Mouse (Mus musculus): ENCODE data around the gene Olfr525. TPM values are rescaled to one million over a fixed set of nuclear protein-coding genes. Genes with fewer than 3 reads are reported as not detected.

Gene Olfr525
- under 1 TPM; 0.09 to 0.28 TPM for polyA plus RNA-seq (2017; shearing (Covaris generic))

GRCm38 (mm10) chr7:140320558-140320957 is at the start of gene Olfr525:
Gene Olfr525 (plus strand): TSS chr7:140320858.
- ATAC-seq: no peak

GRCm38 (mm10) chr7:140295746-140296145 is 24.9 kb upstream of the Olfr525 start:
- no peak for ATAC-seq

- ATAC-seq: no peak
Measured at GRCm38 (mm10) chr7:140296876-140297275, 23.8 kb upstream of the Olfr525 start.

GRCm38 (mm10) chr7:140299416-140299815 is 21.2 kb upstream of the Olfr525 start:
- ATAC-seq: no peak

GRCm38 (mm10) chr7:140319861-140320385 is 735 bp upstream of the Olfr525 start:
- no peak for ATAC-seq

GRCm38 (mm10) chr7:140321135-140321534 is 477 bp downstream of the Olfr525 start:
- peak; percentile 94 for ATAC-seq

- ATAC-seq: no peak
Measured at GRCm38 (mm10) chr7:140329766-140330304, 9.2 kb downstream of the Olfr525 start.

GRCm38 (mm10) chr7:140333717-140334116 is 13.1 kb downstream of the Olfr525 start, which contains the start of gene Olfr527:
Gene Olfr527 (plus strand): TSS chr7:140334017.
- no peak for ATAC-seq

- ATAC-seq: no peak
Measured at GRCm38 (mm10) chr7:140361571-140361970, 40.9 kb downstream of the Olfr525 start, which contains the start of gene Olfr60. Gene Olfr60 (minus strand): TSS chr7:140361671.

GRCm38 (mm10) chr7:140374300-140374699 is 53.6 kb downstream of the Olfr525 start:
- peak; percentile 84 for ATAC-seq

GRCm38 (mm10) chr7:140376231-140376630 is 55.6 kb downstream of the Olfr525 start, which contains the start of gene Olfr530:
Gene Olfr530 (minus strand): TSS chr7:140376331.
- ATAC-seq: no peak

GRCm38 (mm10) chr7:140376911-140377310 is 56.3 kb downstream of the Olfr525 start:
- ATAC-seq: peak; percentile 60

Other genes starting within 250 kb of the Olfr525 start
- gene Caly, start 238.3 kb upstream of the Olfr525 start, polyA plus RNA-seq (2017; shearing (Covaris generic)): not detected
- not detected for gene Prap1, start 227.5 kb upstream of the Olfr525 start, polyA plus RNA-seq (2017; shearing (Covaris generic))
- gene Fuom, start 218.4 kb upstream of the Olfr525 start, polyA plus RNA-seq (2017; shearing (Covaris generic)): 10 to 100 TPM in 1 of 2 experiments, 1 to 10 TPM in 1; 9.9 to 11.0 TPM
- 1 to 10 TPM; 3.8 to 4.7 TPM for gene Paox, start 205.1 kb upstream of the Olfr525 start, polyA plus RNA-seq (2017; shearing (Covaris generic))
- gene Echs1, start 204.4 kb upstream of the Olfr525 start, polyA plus RNA-seq (2017; shearing (Covaris generic)): 10 to 100 TPM; 73.1 to 79.4 TPM
- gene Mtg1, start 183.3 kb upstream of the Olfr525 start, polyA plus RNA-seq (2017; shearing (Covaris generic)): 10 to 100 TPM; 27.7 to 34.1 TPM
- gene Sprn, start 166.0 kb upstream of the Olfr525 start, polyA plus RNA-seq (2017; shearing (Covaris generic)): not detected
- not detected for gene Olfr522, start 156.1 kb upstream of the Olfr525 start, polyA plus RNA-seq (2017; shearing (Covaris generic))
- not detected for gene Olfr523, start 147.6 kb upstream of the Olfr525 start, polyA plus RNA-seq (2017; shearing (Covaris generic))
- gene Olfr524, start 114.9 kb upstream of the Olfr525 start, polyA plus RNA-seq (2017; shearing (Covaris generic)): under 1 TPM in 1 of 2 experiments, not detected in 1; 0.17 TPM
- under 1 TPM in 1 of 2 experiments, not detected in 1; 0.15 TPM for gene Cd163l1, start 102.6 kb upstream of the Olfr525 start, polyA plus RNA-seq (2017; shearing (Covaris generic))
- 1 to 10 TPM in 1 of 2 experiments, under 1 TPM in 1; 0.82 to 2.5 TPM for gene 5830411N06Rik, start 73.6 kb upstream of the Olfr525 start, polyA plus RNA-seq (2017; shearing (Covaris generic))
- gene Olfr527, start 13.2 kb downstream of the Olfr525 start, polyA plus RNA-seq (2017; shearing (Covaris generic)): under 1 TPM in 1 of 2 experiments, not detected in 1; 0.45 TPM
- gene Olfr60, start 40.8 kb downstream of the Olfr525 start, polyA plus RNA-seq (2017; shearing (Covaris generic)): 1 to 10 TPM in 1 of 2 experiments, not detected in 1; 1.3 TPM
- gene Olfr530, start 55.5 kb downstream of the Olfr525 start, polyA plus RNA-seq (2017; shearing (Covaris generic)): not detected
- not detected for gene Olfr531, start 82.1 kb downstream of the Olfr525 start, polyA plus RNA-seq (2017; shearing (Covaris generic))
- under 1 TPM in 1 of 2 experiments, not detected in 1; 0.29 TPM for gene Olfr532, start 100.8 kb downstream of the Olfr525 start, polyA plus RNA-seq (2017; shearing (Covaris generic))
- not detected for gene Olfr533, start 142.5 kb downstream of the Olfr525 start, polyA plus RNA-seq (2017; shearing (Covaris generic))
- gene Olfr535, start 163.4 kb downstream of the Olfr525 start, polyA plus RNA-seq (2017; shearing (Covaris generic)): not detected
- not detected for gene Olfr536, start 186.5 kb downstream of the Olfr525 start, polyA plus RNA-seq (2017; shearing (Covaris generic))
- gene Olfr538, start 247.0 kb downstream of the Olfr525 start, polyA plus RNA-seq (2017; shearing (Covaris generic)): not detected

Data from activated CD4-positive, CD25-positive, alpha-beta regulatory T cell, adult 4 months (primary cell).